Mouse (Mus musculus) liver, adult (tissue): ENCODE measurements around the gene Wrb.

Experiments
- GATA4 ChIP-seq: IDR thresholded peaks from 2 replicates; pipeline ENCODE4 v1.6.1; 2014; ENCODE audit warnings: mild to moderate bottlenecking, low read length; ENCODE audit not compliant: insufficient replicate concordance

Wrb gene

DNA sequence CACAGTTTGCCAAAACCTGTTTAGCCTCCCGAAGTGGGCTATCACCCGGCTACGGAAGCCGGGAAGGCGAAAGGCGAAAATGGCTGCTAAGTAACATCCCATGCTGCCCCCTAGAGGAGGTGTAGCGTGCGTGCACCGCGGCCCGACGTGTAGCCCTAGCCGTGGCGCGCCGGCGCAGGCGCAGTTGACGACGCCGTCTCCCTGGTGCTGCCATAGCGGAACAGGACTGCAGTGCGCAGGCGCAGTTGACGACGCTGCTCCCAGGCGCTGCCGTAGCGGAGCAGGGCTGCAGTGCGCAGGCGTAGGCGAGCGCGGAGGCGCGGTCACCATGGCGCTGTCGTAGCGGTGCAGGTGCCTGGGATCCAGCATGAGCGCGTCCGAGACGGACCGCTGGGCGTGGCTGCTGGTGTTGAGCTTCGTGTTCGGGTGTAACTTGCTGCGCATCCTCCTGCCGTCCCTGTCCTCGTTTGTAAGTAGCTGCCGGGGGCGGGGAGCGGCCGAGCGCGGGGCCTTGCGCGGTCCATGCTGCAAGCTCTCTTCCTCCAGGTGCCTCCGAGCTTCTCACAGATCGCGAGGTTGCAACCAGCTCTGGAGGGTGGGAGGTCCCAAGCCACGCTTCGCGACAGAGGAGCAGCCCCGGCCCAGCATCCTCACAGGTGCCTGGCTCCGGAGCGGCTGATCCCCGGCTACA is at the start of gene Wrb:
Wrb (plus strand) TSS at position 298 of the 691 bp plus-strand sequence.
- peak; percentile 81; the same call in 1 of the 2 replicates for TF ChIP-seq GATA4

DNA sequence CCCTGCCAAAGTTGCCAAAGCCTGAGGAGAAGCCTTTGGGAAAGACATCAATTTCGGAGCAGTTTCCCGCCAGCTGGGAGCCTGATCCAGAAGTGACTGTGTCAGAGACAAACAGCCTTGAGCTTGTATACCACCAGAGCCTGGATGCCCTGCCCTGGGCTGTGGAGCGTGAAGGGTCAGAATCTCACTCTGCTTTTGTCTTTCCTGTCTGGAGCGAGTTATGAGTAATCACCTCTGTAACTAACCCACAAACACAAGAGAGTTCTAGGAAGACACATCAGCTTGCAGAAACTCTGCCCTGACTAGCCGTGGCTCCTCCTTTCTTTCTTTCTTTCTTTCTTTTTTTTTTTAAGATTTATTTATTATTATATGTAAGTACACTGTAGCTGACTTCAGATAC is 49.2 kb upstream of the Wrb start:
- TF ChIP-seq GATA4 = no peak

DNA sequence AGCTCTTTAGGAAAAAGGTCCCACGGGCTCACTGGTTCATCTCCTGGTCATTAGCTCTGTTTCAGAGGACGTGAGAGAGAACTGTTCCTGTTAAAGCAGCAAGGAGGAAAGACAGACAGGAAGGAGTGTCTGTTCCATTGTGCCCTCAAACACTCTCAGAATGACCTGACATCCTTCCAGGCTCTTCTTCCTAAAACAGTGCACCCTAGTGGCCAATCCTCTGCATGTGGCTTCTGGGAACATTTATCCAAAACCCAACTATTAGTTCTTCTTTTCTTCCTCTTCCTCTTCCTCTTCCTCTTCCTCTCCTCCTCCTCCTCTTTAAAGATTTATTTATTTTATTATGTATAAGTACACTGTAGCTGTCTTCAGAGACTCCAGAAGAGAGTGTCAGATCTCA is 42.2 kb upstream of the Wrb start:
- TF ChIP-seq GATA4 = no peak

DNA sequence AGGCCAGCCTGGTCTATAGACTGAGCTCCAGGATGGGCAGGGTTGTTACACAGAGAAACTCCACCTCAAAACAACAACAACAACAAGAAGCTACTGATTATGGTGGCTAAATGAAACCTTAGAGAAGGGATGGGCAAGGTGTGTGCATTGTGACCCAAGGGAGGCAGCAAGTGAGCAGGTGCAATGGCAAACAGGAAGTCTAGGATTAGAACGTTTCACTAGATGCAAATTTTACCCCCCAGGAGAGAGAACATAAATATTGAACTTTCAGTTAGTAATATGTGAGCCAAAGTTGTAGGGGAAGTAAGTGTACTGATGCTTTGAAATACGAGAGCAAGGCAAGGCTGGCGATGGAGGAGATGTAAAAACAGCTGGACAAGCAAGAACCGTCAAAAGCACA is 35.5 kb upstream of the Wrb start:
- no peak for TF ChIP-seq GATA4

DNA sequence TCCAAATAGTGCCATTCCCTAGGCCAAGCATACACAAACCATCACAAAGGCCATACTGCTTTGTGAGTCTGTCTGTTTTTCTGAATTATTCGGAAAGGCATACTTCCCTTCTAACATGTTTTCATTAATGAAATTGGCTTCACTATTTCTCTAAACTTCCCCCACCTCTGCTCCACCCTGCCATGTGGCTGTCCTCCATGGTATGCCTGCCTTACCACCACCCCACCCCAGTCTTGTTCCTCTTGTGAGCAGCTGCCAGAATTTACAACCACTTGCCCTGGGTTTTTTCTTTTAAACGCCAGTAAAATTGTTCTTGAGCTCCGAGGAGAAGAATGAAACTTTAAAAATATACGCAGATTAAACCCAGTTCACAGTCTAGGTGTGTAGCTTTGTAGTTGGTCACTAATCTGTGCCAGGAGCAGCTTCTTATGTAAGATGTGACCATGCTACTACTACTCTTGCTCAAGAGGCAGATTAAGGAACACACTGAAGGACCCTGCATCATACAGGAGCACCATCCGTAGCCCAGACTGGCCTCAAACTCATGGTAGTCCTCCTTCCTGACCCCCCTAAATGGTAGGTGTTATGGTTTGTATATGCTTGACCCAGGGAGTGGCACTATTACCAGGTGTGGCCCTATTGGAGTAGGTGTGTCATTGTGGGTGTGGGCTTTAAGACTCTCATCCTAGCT is 34.4 kb upstream of the Wrb start:
- no peak for TF ChIP-seq GATA4

- TF ChIP-seq GATA4 = no peak
Measured at GRCm38 (mm10) chr16:96112769-96113168, 32.4 kb upstream of the Wrb start.

DNA sequence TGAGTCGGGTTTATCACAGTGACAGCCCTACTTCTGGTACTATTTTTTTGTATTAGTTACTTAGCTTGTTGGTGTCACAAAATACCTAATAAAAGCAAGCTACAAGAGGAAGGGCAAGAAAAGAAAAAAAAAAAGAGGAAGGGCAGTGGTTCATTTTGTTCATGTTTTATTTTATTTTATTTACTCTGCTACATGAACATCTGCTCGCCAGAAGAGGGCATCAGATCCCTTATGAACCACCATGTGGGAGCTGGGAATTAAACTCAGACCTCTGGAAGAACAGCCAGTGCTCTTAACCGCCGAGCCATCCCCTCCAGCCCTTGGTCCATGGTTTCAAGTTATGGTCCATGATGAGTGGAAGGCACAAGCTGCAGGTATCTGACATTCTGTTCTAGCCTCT is 30.5 kb upstream of the Wrb start:
- no peak for TF ChIP-seq GATA4

DNA sequence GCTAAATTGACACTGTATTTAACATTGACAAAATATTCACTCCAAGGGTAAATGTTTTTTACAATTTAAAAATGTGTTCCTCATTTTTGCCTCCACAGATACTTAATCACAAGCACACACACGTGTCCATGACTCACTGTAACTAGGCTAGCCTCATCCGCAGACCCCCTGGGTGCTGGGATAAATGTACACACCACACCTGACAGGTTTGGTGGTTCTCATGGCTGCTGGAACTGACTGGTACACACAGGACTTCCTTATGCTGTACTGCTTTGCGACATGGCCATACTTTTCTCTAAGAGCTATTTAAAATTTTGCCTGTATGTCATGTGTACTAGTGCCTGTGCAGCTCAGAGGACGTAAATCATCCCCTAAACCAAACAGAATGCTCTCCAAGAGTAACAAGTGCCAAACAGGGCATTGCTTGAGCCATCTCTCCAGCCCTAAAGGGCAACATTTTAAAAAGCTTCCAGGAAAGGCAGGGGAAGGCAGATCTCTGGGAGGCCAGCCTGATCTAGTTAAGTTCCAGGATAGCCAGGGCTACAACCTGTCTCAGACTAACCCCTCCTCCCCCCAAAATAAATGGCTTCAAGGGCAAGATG is 25.1 kb upstream of the Wrb start:
- TF ChIP-seq GATA4 = no peak

GRCm38 (mm10) chr16:96126684-96127171 is 18.5 kb upstream of the Wrb start:
- no peak for TF ChIP-seq GATA4

GRCm38 (mm10) chr16:96127288-96127656 is 17.9 kb upstream of the Wrb start:
- TF ChIP-seq GATA4 = no peak

GRCm38 (mm10) chr16:96127657-96128344 is 17.4 kb upstream of the Wrb start, which contains the start of gene Hmgn1:
TSS of gene Hmgn1 (minus strand) at chr16:96127729.
- peak; percentile 76; the same call in 1 of the 2 replicates for TF ChIP-seq GATA4

GRCm38 (mm10) chr16:96128466-96128865 is 16.7 kb upstream of the Wrb start:
- no peak for TF ChIP-seq GATA4

- TF ChIP-seq GATA4 = no peak
Measured at GRCm38 (mm10) chr16:96145814-96146213, 607 bp downstream of the Wrb start.

DNA sequence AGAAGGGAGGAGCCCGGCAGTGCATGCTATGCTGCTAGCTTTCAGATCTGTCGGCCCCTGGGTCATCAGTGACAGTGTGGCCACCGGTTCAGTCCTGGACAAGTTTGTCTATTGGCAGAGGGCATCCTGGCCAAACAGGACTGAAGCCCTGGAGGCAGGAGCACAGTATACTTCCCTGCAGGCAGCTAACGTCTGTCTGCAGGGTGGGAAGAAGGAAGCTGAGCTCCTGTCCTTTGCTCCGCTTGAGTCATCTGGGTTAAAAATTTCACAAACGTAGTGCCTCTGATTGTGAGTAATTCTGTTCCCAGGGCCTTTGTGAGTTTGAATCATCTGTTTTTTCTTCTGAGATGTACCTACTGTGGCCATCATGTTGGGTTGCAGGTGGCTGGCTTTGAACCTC is 3.6 kb downstream of the Wrb start:
- TF ChIP-seq GATA4 = no peak

GRCm38 (mm10) chr16:96149311-96149710 is 4.1 kb downstream of the Wrb start:
- no peak for TF ChIP-seq GATA4
